Mouse (Mus musculus): ENCODE measurements at regions not wholly inside any gene's neighbourhood (a gene's known extent, or its start where the extent isn't known, plus 50 kb on each side); places are given as distances from the start of the nearest gene placed in this dataset.

DNA sequence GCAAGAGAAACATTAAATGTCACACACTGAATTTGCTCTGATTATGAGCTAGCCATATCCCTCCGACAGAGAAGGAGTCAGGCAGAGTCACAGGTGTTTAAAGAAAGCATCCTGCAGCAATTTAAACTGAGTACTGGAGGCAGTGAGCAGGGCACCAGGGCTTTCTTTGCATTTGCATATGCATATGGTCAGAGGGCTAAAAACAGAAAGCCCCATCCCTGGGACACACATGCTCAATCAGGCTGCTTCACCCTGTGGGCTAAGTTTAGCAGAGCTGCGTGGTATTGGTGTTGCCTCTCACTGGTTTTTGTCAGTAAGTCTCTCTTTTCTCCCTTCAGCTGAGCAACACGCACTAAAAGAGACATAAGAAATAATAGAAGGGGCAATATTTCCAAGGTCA is 289.9 kb upstream of the Rps6ka3 start:
- DNase-seq (ENCODE audit: low spot score in 2 of 2): no peak

- no peak for DNase-seq (ENCODE audit: low spot score in 2 of 2)
Measured at GRCm38 (mm10) chrX:158921424-158921823, 288.7 kb upstream of the Rps6ka3 start.

- DNase-seq (ENCODE audit: low spot score in 2 of 2): peak; percentile 70 to 87
Measured at GRCm38 (mm10) chrX:158921838-158922450, 288.2 kb upstream of the Rps6ka3 start.

DNA sequence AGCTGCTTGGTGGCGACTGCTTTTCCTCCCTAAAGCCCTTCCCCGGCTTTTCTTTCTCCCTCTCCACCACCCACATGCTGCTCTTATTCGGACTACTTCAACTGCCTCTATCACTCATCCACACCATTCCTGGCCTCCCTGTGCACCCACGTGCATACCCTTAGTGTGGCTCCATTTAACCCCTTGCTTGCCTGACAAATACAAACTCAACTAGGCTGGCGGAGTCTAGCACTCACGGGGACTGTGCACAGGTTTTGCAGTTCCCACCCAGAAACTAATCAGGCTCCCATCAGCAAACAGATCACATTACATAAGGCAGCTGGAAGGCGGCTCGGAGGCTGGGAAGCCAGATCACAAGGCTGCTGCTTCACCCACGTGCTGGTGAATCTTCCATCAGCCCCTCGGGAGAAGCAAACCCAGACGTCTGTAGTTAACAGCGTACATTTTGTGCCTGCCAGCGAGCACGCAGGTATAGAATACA is 287.0 kb upstream of the Rps6ka3 start:
- DNase-seq (ENCODE audit: low spot score in 2 of 2): peak; percentile 72 to 81

DNA sequence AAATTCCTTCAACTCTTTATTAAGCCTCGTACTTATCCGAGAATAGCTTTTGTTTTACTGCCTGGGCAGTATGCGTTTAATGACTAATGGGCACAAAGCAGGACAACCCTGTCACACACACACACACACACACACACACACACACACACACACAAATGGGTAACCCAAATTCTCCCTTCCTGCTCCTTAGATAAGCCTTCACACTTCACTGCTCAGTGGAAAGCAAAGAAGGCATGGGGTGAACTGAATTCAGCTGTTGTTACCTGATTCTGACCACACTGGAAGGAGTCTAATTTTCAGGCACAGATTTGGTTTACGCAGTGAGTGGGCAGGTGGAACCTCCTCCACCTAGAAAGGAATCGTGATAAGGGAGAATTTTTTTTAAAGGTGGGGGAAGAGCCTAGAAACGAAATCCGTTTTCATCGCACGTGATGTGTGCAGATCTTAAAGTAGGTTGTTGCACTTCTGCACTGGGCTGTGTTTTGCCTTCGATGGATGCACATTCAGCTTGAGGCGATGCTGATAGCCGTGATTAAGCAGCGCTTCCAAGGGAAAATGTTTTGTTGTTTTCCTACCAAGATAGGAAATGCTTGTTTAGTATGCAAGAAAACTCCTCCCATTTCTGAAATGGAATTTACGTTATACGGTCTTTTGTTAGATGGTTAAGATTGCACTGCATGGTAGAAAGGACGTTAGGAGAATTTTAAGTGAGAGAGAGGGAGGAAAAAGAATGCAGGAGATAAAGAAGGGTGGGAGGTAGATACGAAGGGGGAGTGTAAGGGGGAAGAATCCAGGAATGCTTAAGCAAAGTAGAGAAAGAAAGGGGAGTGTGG is 286.2 kb upstream of the Rps6ka3 start:
- no peak for DNase-seq (ENCODE audit: low spot score in 2 of 2)

DNA sequence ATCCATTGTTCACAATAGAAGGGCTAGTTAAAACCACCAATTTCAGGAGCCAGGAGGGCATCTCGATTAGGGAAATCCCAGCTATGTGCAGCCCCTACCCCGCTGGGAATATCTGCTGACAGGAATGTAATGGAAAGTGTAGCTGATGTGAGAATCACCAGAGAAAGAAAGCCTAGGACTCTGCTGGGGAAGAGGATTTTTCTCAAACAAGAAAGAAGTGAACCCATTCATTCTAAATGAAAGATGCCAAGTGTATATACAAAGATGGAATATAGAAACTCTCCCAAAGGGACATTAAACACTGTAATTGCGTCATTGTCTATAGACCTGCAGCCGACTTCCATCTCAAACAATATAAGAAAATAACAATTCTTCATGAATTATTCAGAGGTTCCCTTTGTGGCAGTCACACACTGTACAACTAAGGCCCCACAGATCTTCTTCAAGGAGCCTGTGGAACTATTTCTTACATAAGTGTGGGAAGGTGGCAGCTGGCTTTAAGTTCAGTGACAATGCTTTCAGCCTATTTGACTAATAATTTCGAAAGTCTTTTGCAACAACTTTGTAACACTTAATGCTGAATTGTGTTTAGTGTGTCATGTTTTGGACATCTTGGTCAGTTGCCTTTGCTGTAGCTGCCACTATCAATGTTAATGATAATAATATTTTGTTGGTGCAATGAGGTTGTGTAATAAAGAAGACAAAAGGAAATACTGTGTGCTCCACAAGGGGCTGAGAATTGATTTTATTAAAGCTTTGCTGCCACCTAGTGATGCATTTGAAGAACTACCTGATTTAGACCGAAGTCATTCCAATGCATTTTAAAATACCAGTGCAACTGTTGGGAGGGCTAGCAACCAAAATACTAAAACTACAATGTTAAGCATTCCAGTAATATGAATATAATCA is 285.4 kb upstream of the Rps6ka3 start:
- no peak for DNase-seq (ENCODE audit: low spot score in 2 of 2)

GRCm38 (mm10) chrX:158931864-158932263 is 278.2 kb upstream of the Rps6ka3 start:
- no peak for DNase-seq (ENCODE audit: low spot score in 2 of 2)

- DNase-seq (ENCODE audit: low spot score in 2 of 2): no peak
Measured at GRCm38 (mm10) chrX:158947191-158947590, 262.9 kb upstream of the Rps6ka3 start.

DNA sequence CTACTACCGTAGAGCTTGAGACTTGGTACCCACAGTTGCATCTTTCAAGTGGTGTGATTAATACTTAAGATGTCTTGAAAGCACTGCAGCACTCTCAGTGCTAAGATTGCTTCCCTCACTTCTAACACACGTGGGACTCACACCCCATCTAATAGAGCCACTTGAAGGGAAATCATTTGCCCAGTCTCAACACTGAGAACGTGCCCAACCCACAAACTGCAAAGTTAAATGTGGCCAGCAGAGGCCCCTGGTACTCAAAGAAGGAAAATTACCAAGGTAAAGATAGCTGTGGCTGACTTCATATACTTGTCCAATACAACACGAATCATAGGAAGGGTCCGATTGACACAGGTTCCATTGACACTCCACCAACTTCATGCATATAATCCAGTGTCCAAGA is 238.4 kb upstream of the Rps6ka3 start:
- DNase-seq (ENCODE audit: low spot score in 2 of 2): peak in 1 of 2 experiments; percentile 6

DNA sequence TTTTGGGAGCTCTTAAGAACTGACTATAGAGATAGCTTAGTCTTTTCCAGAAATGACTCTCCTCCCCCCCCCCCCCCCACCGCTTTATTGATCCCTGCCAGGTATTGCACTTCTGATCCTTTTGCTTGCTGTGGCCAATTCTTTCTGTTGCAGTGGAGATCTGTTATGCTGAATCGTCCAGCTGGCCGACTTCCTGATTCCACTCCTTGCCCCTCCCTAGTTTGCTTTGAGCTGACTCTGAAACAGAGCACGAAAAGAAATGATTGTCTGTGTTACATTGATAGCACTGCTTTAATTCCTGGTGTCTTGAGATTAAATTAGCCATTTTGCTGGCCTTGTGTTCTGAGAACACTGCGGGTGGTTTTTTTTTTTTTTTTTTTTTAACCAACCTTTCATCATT is 233.5 kb upstream of the Rps6ka3 start:
- no peak for DNase-seq (ENCODE audit: low spot score in 2 of 2)

DNA sequence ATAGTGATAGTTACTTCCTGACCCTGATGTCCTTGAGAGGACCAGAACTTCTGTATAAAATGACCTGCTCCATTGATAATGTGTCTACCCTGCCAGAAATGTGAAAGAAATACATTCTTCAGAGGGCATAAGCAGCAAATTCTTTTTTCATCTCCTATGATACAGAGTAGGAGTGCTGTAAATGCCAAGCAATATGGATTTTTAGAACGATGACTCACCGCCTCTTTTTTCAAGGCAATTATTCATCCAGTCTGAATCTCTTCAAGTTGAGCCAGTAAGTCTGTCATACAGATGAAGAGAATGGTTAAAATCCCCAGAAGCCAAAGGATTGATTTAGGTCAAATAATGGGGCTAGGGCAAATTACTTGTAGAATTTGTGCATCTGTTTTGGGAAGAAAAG is 225.4 kb upstream of the Rps6ka3 start:
- DNase-seq (ENCODE audit: low spot score in 2 of 2): no peak

DNA sequence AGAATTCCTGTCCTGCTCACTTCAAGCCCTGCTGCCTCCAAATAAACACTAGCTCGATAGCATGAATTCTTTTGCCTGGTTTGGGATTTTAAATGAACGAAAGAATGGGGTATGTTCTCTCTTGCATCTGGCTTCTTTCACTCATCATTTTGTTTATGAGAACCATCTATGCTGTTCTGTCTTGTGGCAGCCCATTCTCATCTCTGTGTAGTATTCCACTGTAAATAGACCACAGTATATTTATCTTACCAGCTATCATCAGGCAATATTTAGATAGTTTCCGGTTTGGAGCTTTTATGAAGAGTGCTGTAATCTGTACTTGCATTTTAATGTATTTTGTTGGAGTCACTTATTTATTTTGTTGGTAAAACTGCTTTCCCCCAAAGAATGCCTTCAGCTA is 222.4 kb upstream of the Rps6ka3 start:
- DNase-seq (ENCODE audit: low spot score in 2 of 2): no peak

GRCm38 (mm10) chrX:159018955-159019354 is 191.2 kb upstream of the Rps6ka3 start:
- DNase-seq (ENCODE audit: low spot score in 2 of 2): no peak

- DNase-seq (ENCODE audit: low spot score in 2 of 2): no peak
Measured at GRCm38 (mm10) chrX:159026311-159026710, 183.8 kb upstream of the Rps6ka3 start.

DNA sequence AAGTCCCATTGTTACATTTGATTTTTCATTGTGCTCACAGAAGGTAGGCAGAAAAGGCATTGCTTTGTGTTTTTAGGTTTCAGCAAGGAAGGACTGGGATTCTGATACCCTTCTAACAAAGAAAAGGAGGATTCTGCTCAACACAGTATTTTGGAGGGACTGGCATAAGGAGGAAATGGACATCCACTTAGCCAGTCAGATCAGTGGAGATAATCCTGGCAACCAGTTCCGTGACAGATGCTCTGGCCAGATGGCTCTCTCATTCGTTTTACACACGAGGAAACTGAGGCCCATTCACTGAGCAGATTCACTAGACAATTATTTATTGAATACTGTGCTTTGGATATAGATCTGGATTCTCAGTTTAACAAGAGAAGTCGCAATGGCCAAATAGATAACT is 178.2 kb upstream of the Rps6ka3 start:
- peak in 1 of 2 experiments; percentile 3 for DNase-seq (ENCODE audit: low spot score in 2 of 2)

GRCm38 (mm10) chrX:159043432-159043831 is 166.7 kb upstream of the Rps6ka3 start:
- peak in 1 of 2 experiments; percentile 20 for DNase-seq (ENCODE audit: low spot score in 2 of 2)

GRCm38 (mm10) chrX:159047876-159048275 is 162.2 kb upstream of the Rps6ka3 start:
- DNase-seq (ENCODE audit: low spot score in 2 of 2): no peak

- no peak for DNase-seq (ENCODE audit: low spot score in 2 of 2)
Measured at GRCm38 (mm10) chrX:159055689-159056461, 154.2 kb upstream of the Rps6ka3 start.

- no peak for DNase-seq (ENCODE audit: low spot score in 2 of 2)
Measured at GRCm38 (mm10) chrX:159056462-159056805, 153.7 kb upstream of the Rps6ka3 start.

DNA sequence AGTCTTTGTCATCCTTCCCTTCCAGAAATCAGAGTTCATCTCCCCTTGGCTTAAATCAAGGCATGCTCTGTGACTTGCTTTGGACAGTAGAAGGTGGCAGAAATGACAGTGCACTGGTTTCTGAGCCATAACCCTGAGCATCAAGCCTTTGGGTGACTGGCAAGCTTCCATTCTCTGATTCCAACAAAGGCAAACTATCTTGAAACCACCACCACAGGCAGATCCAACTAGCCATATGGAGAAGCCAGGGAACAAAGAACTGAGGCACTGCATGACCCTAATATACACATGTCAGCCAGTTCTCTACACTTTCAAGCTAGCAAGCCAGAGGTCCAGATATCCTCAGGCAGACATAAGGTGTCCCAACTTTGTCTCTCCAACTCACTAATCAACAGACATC is 151.2 kb upstream of the Rps6ka3 start:
- DNase-seq (ENCODE audit: low spot score in 2 of 2): no peak

DNA sequence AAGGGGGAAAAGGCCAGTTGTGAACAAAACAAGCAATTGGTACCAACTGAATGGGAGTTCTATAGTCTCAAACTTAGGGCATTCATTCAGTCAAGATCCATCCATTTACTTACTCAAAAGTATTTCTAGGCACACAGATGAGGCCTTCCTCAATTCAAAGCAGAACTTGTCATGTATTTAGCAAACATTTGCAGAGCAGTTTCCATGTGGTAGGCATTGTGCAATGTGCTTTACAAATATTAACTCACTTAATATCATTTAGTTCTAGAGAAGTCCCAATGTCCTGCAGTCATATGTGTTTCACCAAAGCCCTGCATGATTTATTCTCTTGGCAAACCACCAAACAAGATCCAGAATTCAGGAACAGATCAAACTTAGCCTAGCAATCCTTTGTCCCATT is 148.8 kb upstream of the Rps6ka3 start:
- DNase-seq (ENCODE audit: low spot score in 2 of 2): no peak

All from layer of hippocampus, adult 8-10 months (tissue).